Mouse (Mus musculus) embryonic facial prominence, embryonic 14.5 days (tissue): ENCODE measurements around the gene Bcl7c. TPM values are rescaled to one million over a fixed set of nuclear protein-coding genes. Genes with fewer than 3 reads are reported as not detected.
"Not testable (repeated sequence)": the region's sequence is repeated elsewhere in the genome, so short reads cannot be mapped to it uniquely, and the experiment has no call there.

Experiments used
- ATAC-seq: fragments of 200-750 bp; cut with Nextera tagmentation; 2 replicates; pipeline ENCODE4 v1.8.0; 2017; ENCODE audit warnings: low read depth, moderate number of reproducible peaks, moderate TSS enrichment
- DNase-seq: peaks from one replicate; pipeline ENCODE4 v3.0.0-alpha.2; 2015; ENCODE audit warnings: low spot score
- H3K27ac ChIP-seq: fragments of 300-500 bp; sonication (generic); replicated peaks from 2 replicates; pipeline ENCODE4 v1.5.1; 2014; ENCODE audit warnings: low read depth, mild to moderate bottlenecking, low read length, moderate library complexity
- H3K27me3 ChIP-seq: fragments of 300-500 bp; sonication (generic); replicated peaks from 2 replicates; pipeline ENCODE4 v1.6.1; 2014; ENCODE audit warnings: low read length; ENCODE audit not compliant: control insufficient read depth, insufficient read depth
- H3K36me3 ChIP-seq: fragments of 300-500 bp; sonication (generic); 2 replicates; pipeline ENCODE4 v1.6.1; 2014; ENCODE audit warnings: low read length, mixed read lengths; ENCODE audit not compliant: control insufficient read depth, insufficient read depth
- H3K4me1 ChIP-seq: fragments of 300-500 bp; sonication (generic); 2 replicates; pipeline ENCODE4 v1.6.1; 2014; ENCODE audit warnings: antibody characterized with exemption, low read length; ENCODE audit not compliant: control insufficient read depth, insufficient read depth
- H3K4me2 ChIP-seq: fragments of 300-500 bp; sonication (generic); 2 replicates; pipeline ENCODE4 v1.6.1; 2014; ENCODE audit warnings: low read depth, mild to moderate bottlenecking, low read length, moderate library complexity, mixed read lengths
- H3K4me3 ChIP-seq: fragments of 300-500 bp; sonication (generic); 2 replicates; pipeline ENCODE4 v1.5.1; 2014; ENCODE audit warnings: low read depth, mild to moderate bottlenecking, low read length
- H3K9ac ChIP-seq: fragments of 300-500 bp; sonication (generic); 2 replicates; pipeline ENCODE4 v1.6.1; 2014; ENCODE audit warnings: low read depth, mild to moderate bottlenecking, low read length, moderate library complexity, mixed read lengths
- H3K9me3 ChIP-seq: fragments of 300-500 bp; sonication (generic); 2 replicates; pipeline ENCODE4 v1.6.1; 2016; ENCODE audit warnings: low read length; ENCODE audit not compliant: control insufficient read depth
- WGBS: fragments of 180-500 bp; shearing (Covaris S2); extraction: QIAGEN DNeasy Blood & Tissue Kit; methylation state at CpG from one replicate; pipeline ENCODE4 v1.1.7; 2014; 5-methylcytosine and 5-hydroxymethylcytosine counted together
- polyA plus RNA-seq: library from polyadenylated mRNA; unstranded; fragments of >200 nt; fragmentation: Nextera tagmentation; extraction: Ambion mirVana; gene quantifications from 2 replicates; pipeline ENCODE4 v1.2.1, GENCODE M21; 2014

The Bcl7c gene
- polyA plus RNA-seq, 1 experiment from 2014 or later: 86.6 TPM

GRCm38 (mm10) chr7:127693730-127694129 is 15.0 kb downstream of the Bcl7c start:
- WGBS: 89% methylated on average over 7 of the region's 7 CpGs
- H3K27ac ChIP-seq, DNase-seq, ATAC-seq, H3K4me2 ChIP-seq, H3K9ac ChIP-seq, H3K9me3 ChIP-seq, H3K27me3 ChIP-seq, H3K4me1 ChIP-seq, H3K4me3 ChIP-seq: not testable (repeated sequence)
- H3K36me3 ChIP-seq: peaks cover 16% of the 10 kb centered on the region

GRCm38 (mm10) chr7:127693290-127693689 is 15.4 kb downstream of the Bcl7c start:
- Histone ChIP-seq H3K9me3 (no peaks in the 10 kb centered on the region), H3K4me3 (no peak overlapping the region), H3K4me1 (peaks cover 7% of the 10 kb centered on the region), H3K4me2 (no peak overlapping the region), H3K27ac (no peak overlapping the region), H3K36me3 (peaks cover 16% of the 10 kb centered on the region), H3K9ac (no peak overlapping the region), H3K27me3 (no peaks in the 10 kb centered on the region)
- no peak for ATAC-seq
- WGBS: 92% methylated on average over 8 of the region's 8 CpGs
- no peak for DNase-seq

- peak; percentile 90 for ATAC-seq
- peak overlapping the region; percentile 51 for H3K4me2 ChIP-seq
- H3K27me3 ChIP-seq: no peaks in the 10 kb centered on the region
- H3K4me1 ChIP-seq: peaks cover 7% of the 10 kb centered on the region
- peak overlapping the region; percentile 92 for H3K27ac ChIP-seq
- no peaks in the 10 kb centered on the region for H3K9me3 ChIP-seq
- DNase-seq: peak; percentile 92
- 3% methylated on average over 15 of the region's 15 CpGs for WGBS
- H3K9ac ChIP-seq: peak overlapping the region; percentile 56
- H3K4me3 ChIP-seq: peak overlapping the region; percentile 26
- peaks cover 16% of the 10 kb centered on the region for H3K36me3 ChIP-seq
These were observed 17.3 kb downstream of the Bcl7c start for GRCm38 (mm10) chr7:127691221-127691989.

- Histone ChIP-seq H3K36me3 (peaks cover 10% of the 10 kb centered on the region; the same call in 1 of the 2 replicates), H3K4me2 (no peak overlapping the region), H3K4me3 (no peak overlapping the region), H3K9ac (no peak overlapping the region), H3K27me3 (no peaks in the 10 kb centered on the region), H3K4me1 (peaks cover 7% of the 10 kb centered on the region), H3K27ac (no peak overlapping the region), H3K9me3 (no peaks in the 10 kb centered on the region)
- DNase-seq (no peak), ATAC-seq (no peak)
- 72% methylated on average over 9 of the region's 9 CpGs for WGBS
These were observed 19.0 kb downstream of the Bcl7c start for GRCm38 (mm10) chr7:127689626-127690280.

GRCm38 (mm10) chr7:127688935-127689334 is 19.8 kb downstream of the Bcl7c start:
- DNase-seq (no peak), ATAC-seq (no peak)
- H3K27me3 ChIP-seq: no peaks in the 10 kb centered on the region
- 86% methylated on average over 7 of the region's 7 CpGs for WGBS
- H3K4me2 ChIP-seq: no peak overlapping the region
- peaks cover 7% of the 10 kb centered on the region for H3K4me1 ChIP-seq
- H3K9ac ChIP-seq: no peak overlapping the region
- H3K27ac ChIP-seq: no peak overlapping the region
- H3K9me3 ChIP-seq: no peaks in the 10 kb centered on the region
- H3K36me3 ChIP-seq: peaks cover 7% of the 10 kb centered on the region; the same call in 1 of the 2 replicates
- no peak overlapping the region for H3K4me3 ChIP-seq

GRCm38 (mm10) chr7:127686740-127687449 is 21.8 kb downstream of the Bcl7c start:
- ATAC-seq (no peak), DNase-seq (no peak)
- H3K4me3 ChIP-seq: no peak overlapping the region
- 70% methylated on average over 11 of the region's 11 CpGs for whole genome bisulfite sequencing
- no peaks in the 10 kb centered on the region for H3K9me3 ChIP-seq
- no peak overlapping the region for H3K27ac ChIP-seq
- no peaks in the 10 kb centered on the region for H3K36me3 ChIP-seq
- H3K4me1 ChIP-seq: peaks cover 7% of the 10 kb centered on the region
- no peak overlapping the region for H3K4me2 ChIP-seq
- no peaks in the 10 kb centered on the region for H3K27me3 ChIP-seq
- H3K9ac ChIP-seq: no peak overlapping the region

- H3K27me3 ChIP-seq: no peaks in the 10 kb centered on the region
- H3K27ac ChIP-seq: peak overlapping the region; percentile 61
- H3K9ac ChIP-seq: 0 out of 2 replicates have a peak overlapping the region, but pooled peaks have one; percentile 34
- DNase-seq (peak; percentile 69), ATAC-seq (peak; percentile 89)
- H3K4me2 ChIP-seq: no peak overlapping the region
- H3K36me3 ChIP-seq: no peaks in the 10 kb centered on the region
- 60% methylated on average over 14 of the region's 14 CpGs for WGBS
- H3K9me3 ChIP-seq: no peaks in the 10 kb centered on the region
- no peak overlapping the region for H3K4me3 ChIP-seq
- no peaks in the 10 kb centered on the region for H3K4me1 ChIP-seq
These were observed 23.3 kb downstream of the Bcl7c start for GRCm38 (mm10) chr7:127685304-127686018.

GRCm38 (mm10) chr7:127681888-127682553 is 26.7 kb downstream of the Bcl7c start:
- Histone ChIP-seq H3K27me3 (no peaks in the 10 kb centered on the region), H3K9ac (no peak overlapping the region), H3K4me2 (no peak overlapping the region), H3K27ac (no peak overlapping the region), H3K4me3 (no peak overlapping the region), H3K9me3 (no peaks in the 10 kb centered on the region), H3K36me3 (0 out of 2 replicates have a peak, but pooled peaks cover 4% of the 10 kb centered on the region), H3K4me1 (no peaks in the 10 kb centered on the region)
- DNase-seq: no peak
- ATAC-seq: no peak
- 81% methylated on average over 8 of the region's 8 CpGs for WGBS
